Mouse (Mus musculus) kidney, embryonic 16.5 days (tissue): ENCODE measurements around the gene Rnf123. TPM values are rescaled to one million over a fixed set of nuclear protein-coding genes. Genes with fewer than 3 reads are reported as not detected.

ENCODE experiments used
- ATAC-seq: fragments of 200-750 bp; cut with Nextera tagmentation; 2 replicates; pipeline ENCODE4 v1.8.0; 2017; ENCODE audit warnings: moderate TSS enrichment; ENCODE audit not compliant: low FRiP score, low TSS enrichment
- H3K27ac ChIP-seq: fragments of 300-500 bp; sonication (generic); 2 replicates; pipeline ENCODE4 v1.5.1; 2014; ENCODE audit warnings: low read length
- H3K27me3 ChIP-seq: fragments of 300-500 bp; sonication (generic); 2 replicates; pipeline ENCODE4 v1.6.1; 2014; ENCODE audit warnings: low read length, control low read depth, mixed read lengths; ENCODE audit not compliant: insufficient read depth
- H3K36me3 ChIP-seq: fragments of 300-500 bp; sonication (generic); 2 replicates; pipeline ENCODE4 v1.6.1; 2014; ENCODE audit warnings: low read length, control low read depth, mixed read lengths; ENCODE audit not compliant: insufficient read depth
- H3K4me1 ChIP-seq: fragments of 300-500 bp; sonication (generic); 2 replicates; pipeline ENCODE4 v1.6.1; 2014; ENCODE audit warnings: low read length, control low read depth, mixed read lengths; ENCODE audit not compliant: insufficient read depth
- H3K4me2 ChIP-seq: fragments of 300-500 bp; sonication (generic); replicated peaks from 2 replicates; pipeline ENCODE4 v1.6.1; 2014; ENCODE audit warnings: low read depth, low read length
- H3K4me3 ChIP-seq: fragments of 300-500 bp; sonication (generic); 2 replicates; pipeline ENCODE4 v1.5.1; 2014; ENCODE audit warnings: mild to moderate bottlenecking, low read length
- H3K9ac ChIP-seq: fragments of 300-500 bp; sonication (generic); replicated peaks from 2 replicates; pipeline ENCODE4 v1.6.1; 2014; ENCODE audit warnings: low read length
- H3K9me3 ChIP-seq: fragments of 300-500 bp; sonication (generic); 2 replicates; pipeline ENCODE4 v1.6.1; 2016; ENCODE audit warnings: low read length, control low read depth
- WGBS: fragments of 180-500 bp; shearing (Covaris S2); extraction: QIAGEN DNeasy Blood & Tissue Kit; methylation state at CpG from one replicate; pipeline ENCODE4 v1.1.7; 2014; 5-methylcytosine and 5-hydroxymethylcytosine counted together
- polyA plus RNA-seq: library from polyadenylated mRNA; unstranded; fragments of >200 nt; fragmentation: Nextera tagmentation; extraction: Ambion mirVana; gene quantifications from 2 replicates; pipeline ENCODE4 v1.2.1, GENCODE M21; 2015

Rnf123 gene
- polyA plus RNA-seq: 37.2 and 44.3 TPM in 2 replicates

DNA sequence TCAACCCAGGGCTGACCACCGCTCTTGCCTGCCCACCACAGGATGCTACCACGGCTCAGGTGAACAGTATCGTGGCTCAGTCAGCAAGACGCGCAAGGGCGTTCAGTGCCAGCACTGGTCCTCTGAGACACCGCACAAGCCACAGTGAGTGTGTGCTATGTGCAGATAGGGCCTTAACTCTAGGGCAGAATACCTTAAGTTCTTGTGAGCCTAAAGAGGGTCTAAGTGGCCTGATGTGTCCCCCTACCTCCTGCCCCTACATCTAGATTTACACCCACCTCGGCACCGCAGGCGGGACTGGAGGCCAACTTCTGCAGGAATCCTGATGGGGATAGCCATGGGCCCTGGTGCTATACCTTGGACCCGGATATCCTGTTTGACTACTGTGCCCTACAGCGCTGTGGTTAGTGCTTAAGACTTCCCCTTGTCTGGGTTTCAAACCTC, at the start of gene Rnf123:
Gene Rnf123, minus strand, starts transcription at position 359 of the 444 bp plus-strand sequence.
- H3K27me3 ChIP-seq: peaks cover 26% of the 10 kb centered on the region
- ATAC-seq: no peak
- peak within 1 kb of the TSS; percentile 47 for H3K4me2 ChIP-seq
- H3K4me1 ChIP-seq: peaks cover 14% of the 10 kb centered on the region
- no peaks in the 10 kb centered on the region for H3K9me3 ChIP-seq
- peak within 1 kb of the TSS; percentile 49 for H3K9ac ChIP-seq
- 31% methylated on average over 12 of the region's 12 CpGs for WGBS
- H3K36me3 ChIP-seq: peaks cover 30% of the 10 kb centered on the region
- H3K27ac ChIP-seq: no peak within 1 kb of the TSS
- peak within 1 kb of the TSS; percentile 23 for H3K4me3 ChIP-seq

DNA sequence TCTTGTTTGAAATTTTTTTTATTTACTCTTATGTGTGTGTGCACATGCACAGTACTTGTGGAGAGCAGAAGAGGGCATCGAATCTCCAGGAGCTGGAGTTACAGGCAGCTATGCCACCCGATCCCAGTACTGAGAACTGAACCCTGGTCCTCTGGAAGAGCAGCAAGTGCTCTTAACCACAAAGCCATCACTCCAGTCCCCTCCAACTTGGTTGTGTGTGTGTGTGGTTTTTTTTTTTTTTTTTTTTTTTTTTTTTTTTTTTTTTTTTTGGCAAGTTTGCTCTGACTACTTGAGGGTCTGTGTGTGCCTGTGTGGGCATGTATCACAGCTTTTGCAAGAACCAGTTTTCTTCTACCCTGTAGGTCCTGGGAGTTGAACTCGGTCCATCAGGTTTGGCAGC, 49.2 kb upstream of the Rnf123 start:
- Histone ChIP-seq H3K36me3 (no peaks in the 10 kb centered on the region), H3K9me3 (no peaks in the 10 kb centered on the region), H3K4me3 (no peak overlapping the region), H3K27ac (no peak overlapping the region), H3K9ac (no peak overlapping the region), H3K27me3 (no peaks in the 10 kb centered on the region), H3K4me2 (no peak overlapping the region), H3K4me1 (no peaks in the 10 kb centered on the region)
- ATAC-seq: no peak
- WGBS: 92% methylated on average over 3 of the region's 3 CpGs

DNA sequence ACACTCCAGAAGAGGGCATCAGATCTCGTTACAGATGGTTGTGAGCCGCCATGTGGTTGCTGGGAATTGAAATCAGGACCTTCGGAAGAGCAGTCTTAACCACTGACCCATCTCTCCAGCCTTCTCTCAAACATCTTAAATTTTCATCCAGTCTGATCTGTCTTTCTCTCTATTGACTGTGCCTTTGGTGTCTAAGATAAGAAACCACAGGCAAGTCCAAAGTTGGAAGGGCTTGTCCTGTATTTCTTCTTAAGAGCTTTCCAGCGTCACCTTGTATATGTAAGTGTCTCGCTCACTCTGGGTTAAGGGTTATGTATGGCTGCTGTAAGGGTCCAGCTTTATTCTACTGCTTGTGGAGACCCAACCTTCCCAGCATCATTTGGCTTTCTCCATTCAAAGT, 48.4 kb upstream of the Rnf123 start:
- no peaks in the 10 kb centered on the region for H3K4me1 ChIP-seq
- ATAC-seq: no peak
- no peaks in the 10 kb centered on the region for H3K36me3 ChIP-seq
- H3K4me2 ChIP-seq: no peak overlapping the region
- 88% methylated on average over 5 of the region's 5 CpGs for WGBS
- no peak overlapping the region for H3K4me3 ChIP-seq
- no peak overlapping the region for H3K9ac ChIP-seq
- H3K27me3 ChIP-seq: no peaks in the 10 kb centered on the region
- no peaks in the 10 kb centered on the region for H3K9me3 ChIP-seq
- no peak overlapping the region for H3K27ac ChIP-seq

DNA sequence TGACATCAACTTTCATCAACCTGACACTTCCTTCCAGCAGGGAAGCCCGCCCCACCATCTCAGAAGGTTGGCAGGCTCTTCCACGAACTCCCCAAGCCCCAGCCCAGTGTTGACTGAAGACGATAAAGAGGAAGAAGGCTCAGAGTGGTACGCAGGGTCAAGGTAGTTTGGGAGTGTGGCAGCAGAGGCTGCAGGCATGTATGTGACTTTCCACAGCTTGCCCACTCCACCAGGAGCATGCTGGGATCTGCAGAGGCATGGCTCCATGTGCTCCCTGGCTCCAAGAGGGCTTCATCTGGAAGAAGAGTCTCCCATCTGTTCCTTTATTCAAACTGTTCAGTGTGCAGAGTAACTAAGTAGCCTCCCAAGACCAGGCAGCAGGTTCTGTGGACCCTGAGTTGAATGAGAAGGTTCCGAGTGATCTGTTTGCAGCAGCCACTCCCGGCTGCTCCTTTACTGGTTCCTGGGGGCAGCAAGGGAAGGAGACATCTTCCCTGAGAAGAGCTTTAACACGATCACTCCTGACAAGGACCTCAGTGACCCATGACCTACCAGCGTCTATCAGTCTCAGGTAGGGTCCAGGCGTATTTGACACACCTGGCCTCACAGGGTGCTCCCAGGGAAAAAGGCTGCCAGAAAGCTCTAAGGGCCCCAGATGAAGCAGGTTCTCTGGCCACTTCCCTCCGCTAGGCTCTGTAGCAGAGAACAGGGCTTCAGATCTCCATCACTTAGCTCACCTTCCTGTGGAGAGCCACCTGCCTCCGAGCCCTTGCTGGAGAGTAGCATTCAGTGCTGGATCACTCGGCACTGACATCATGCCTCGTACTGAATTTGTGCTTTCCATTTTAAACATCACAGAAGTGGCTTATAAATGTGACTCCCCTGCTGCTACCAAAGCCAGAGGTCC, 46.1 kb upstream of the Rnf123 start:
- Histone ChIP-seq H3K4me1 (no peaks in the 10 kb centered on the region), H3K27ac (no peak overlapping the region), H3K4me2 (no peak overlapping the region), H3K9me3 (no peaks in the 10 kb centered on the region), H3K36me3 (no peaks in the 10 kb centered on the region), H3K27me3 (no peaks in the 10 kb centered on the region), H3K9ac (no peak overlapping the region), H3K4me3 (no peak overlapping the region)
- ATAC-seq: no peak
- 74% methylated on average over 13 of the region's 13 CpGs for WGBS

DNA sequence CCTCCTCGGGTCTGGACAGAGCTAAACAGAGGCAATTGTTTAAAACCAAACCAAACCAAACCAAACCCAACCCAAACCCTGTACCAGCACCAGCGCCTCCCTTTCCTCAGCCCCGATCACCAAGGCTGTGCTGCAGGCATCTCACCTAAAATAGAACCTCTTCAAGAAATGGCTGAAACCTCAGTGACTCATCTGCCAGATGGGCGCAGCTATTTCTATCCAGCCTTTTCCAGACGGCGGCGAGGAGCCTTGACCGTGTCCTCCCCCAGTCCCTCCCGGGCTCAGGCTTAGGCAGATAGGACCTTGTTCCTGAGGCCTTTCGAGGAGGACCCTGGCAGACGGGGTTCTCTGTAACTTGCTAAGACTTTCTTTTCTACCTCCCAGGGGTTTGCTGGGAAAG, 45.1 kb upstream of the Rnf123 start:
- Histone ChIP-seq H3K36me3 (no peaks in the 10 kb centered on the region), H3K9ac (no peak overlapping the region), H3K4me1 (no peaks in the 10 kb centered on the region), H3K27me3 (no peaks in the 10 kb centered on the region), H3K4me3 (no peak overlapping the region), H3K9me3 (no peaks in the 10 kb centered on the region), H3K4me2 (no peak overlapping the region), H3K27ac (no peak overlapping the region)
- no peak for ATAC-seq
- 78% methylated on average over 11 of the region's 11 CpGs for WGBS

DNA sequence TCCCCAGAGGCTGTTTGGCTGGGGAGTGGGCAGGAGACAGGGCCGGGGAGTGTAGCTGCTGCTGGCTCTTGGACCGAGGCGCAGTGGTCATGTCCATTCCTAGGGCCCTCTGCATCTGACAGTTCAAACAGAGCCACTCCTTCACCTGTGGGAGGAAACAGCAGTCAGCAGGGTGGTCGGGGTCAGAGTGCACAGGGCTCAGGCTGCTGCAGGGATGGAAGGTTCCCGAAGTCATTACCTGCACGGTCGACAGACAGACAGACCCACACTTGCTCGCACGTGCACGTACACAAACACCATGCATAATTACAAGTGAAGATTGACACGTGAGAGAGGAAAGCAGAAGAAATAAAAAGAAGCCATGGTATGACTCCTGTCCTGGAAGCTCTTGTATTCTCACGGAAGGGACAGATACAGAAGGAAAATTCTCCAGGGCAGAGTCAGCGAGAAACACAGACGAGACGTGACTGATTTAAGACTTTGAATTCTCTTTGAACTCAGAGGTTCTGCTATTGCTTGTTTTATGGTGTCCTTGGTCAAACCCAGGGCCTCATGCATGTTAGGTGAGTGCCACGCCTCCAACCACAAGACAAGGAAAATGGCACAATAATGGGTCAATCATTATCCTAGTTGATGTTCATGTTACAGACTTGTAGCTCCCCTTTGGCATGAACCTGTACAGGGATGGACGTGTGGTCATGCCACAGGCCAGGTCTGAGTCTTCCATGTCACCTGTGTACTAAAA, 43.5 kb upstream of the Rnf123 start:
- Histone ChIP-seq H3K9me3 (no peaks in the 10 kb centered on the region), H3K4me2 (no peak overlapping the region), H3K36me3 (no peaks in the 10 kb centered on the region), H3K27me3 (no peaks in the 10 kb centered on the region), H3K4me3 (no peak overlapping the region), H3K4me1 (no peaks in the 10 kb centered on the region), H3K27ac (no peak overlapping the region), H3K9ac (no peak overlapping the region)
- WGBS: 54% methylated on average over 17 of the region's 17 CpGs
- no peak for ATAC-seq

DNA sequence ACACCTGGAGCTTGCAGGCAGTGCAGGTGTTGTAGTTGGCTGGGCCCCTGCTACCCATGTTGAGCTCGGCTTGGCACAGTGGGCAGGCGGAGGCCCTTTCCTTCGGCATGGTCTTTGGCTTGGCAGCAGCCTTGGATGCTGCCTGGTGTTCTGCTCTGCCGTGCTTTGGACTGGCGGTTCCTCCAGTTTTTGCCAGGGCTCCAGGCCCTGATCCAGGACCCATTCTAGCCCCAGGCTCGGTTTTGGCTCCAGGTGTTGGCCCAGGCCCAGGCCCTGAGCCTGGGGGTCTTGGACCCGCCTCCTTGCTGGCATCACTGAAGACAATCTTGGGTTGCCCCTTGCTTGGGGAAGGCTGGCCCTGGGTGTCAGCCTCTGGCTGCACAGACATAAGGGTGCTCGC, 42.6 kb upstream of the Rnf123 start:
- no peaks in the 10 kb centered on the region for H3K27me3 ChIP-seq
- 94% methylated on average over 8 of the region's 8 CpGs for WGBS
- H3K4me2 ChIP-seq: no peak overlapping the region
- ATAC-seq: no peak
- no peak overlapping the region for H3K9ac ChIP-seq
- H3K4me1 ChIP-seq: no peaks in the 10 kb centered on the region
- H3K27ac ChIP-seq: no peak overlapping the region
- H3K36me3 ChIP-seq: no peaks in the 10 kb centered on the region
- H3K9me3 ChIP-seq: no peaks in the 10 kb centered on the region
- no peak overlapping the region for H3K4me3 ChIP-seq

DNA sequence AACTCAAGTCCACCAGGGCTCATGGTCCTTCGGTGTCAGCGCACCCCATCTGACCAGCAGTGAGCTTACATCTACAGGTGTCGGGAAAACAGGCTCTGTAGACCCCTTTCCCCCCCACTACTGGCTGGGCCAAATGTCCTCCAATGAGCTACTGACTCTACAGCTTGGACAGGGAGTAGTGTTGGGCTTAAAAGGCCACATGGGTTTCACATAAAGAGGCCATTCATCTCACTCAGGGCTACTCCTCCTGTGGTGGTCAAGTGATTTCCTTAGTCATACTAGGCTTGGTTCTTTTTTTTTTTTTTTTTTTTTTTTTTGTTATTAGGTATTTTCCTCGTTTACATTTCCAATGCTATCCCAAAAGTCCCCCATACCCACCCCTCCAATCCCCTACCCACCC, 40.8 kb upstream of the Rnf123 start:
- H3K9ac ChIP-seq: no peak overlapping the region
- H3K27me3 ChIP-seq: no peaks in the 10 kb centered on the region
- H3K36me3 ChIP-seq: no peaks in the 10 kb centered on the region
- H3K9me3 ChIP-seq: no peaks in the 10 kb centered on the region
- H3K4me3 ChIP-seq: no peak overlapping the region
- ATAC-seq: no peak
- no peak overlapping the region for H3K27ac ChIP-seq
- WGBS: 92% methylated on average over 3 of the region's 4 CpGs
- H3K4me1 ChIP-seq: peaks cover 14% of the 10 kb centered on the region
- H3K4me2 ChIP-seq: no peak overlapping the region

DNA sequence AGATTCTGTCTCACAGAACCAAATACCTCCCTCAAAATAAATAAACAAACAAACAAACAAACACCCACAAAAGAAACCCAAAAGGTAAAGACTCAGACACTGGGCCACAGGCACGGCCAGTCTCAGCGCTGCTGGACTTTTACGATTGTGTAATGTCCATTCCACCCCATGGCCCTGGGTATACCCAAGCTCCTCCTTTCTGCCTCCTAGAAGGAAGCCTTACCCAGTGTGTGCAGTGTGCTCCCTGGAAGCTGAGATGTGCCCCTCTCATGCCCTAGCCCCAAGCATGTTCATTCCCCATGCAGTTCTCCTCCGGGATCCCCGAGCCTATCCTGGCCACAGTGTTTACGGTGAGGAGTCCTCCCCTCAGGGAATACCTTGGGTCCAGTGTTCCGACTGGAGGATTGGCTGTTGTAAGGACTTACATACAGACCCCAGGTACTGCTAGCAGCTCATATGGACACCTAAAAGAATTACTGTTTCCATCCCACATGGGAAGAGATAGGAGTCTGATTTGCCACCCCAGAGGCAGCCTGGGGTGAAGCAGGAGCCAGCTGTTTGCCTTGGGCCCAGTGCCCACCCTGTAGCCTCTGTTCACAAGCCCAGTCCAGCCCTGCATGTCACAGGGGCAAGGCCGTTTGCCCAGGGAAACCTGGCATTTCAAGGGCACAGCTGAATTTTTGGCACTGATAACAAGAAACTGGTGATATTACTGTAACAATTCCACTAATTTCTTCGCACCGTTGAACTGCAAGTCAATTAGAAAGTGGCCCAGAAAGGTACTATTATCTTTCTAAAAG, 38.2 kb upstream of the Rnf123 start:
- Histone ChIP-seq H3K4me2 (no peak overlapping the region), H3K27ac (no peak overlapping the region), H3K36me3 (no peaks in the 10 kb centered on the region), H3K9ac (no peak overlapping the region), H3K9me3 (no peaks in the 10 kb centered on the region), H3K4me1 (peaks cover 14% of the 10 kb centered on the region), H3K27me3 (no peaks in the 10 kb centered on the region), H3K4me3 (no peak overlapping the region)
- ATAC-seq: no peak
- 84% methylated on average over 10 of the region's 10 CpGs for WGBS
